Mouse (Mus musculus): Measurements from ENCODE around the gene Smyd4.

Gene Smyd4

GRCm38 (mm10) chr11:75420810-75421374, 72.7 kb downstream of the Smyd4 start:
- no peak for DNase-seq

GRCm38 (mm10) chr11:75421375-75422012, 73.3 kb downstream of the Smyd4 start:
- no peak for DNase-seq

GRCm38 (mm10) chr11:75422013-75422792, 74.0 kb downstream of the Smyd4 start, which contains the start of gene Serpinf1:
TSS of gene Serpinf1 (minus strand) at chr11:75422701.
- no peak for DNase-seq

- no peak for DNase-seq
These were observed 74.9 kb downstream of the Smyd4 start for GRCm38 (mm10) chr11:75423091-75423490.

- DNase-seq: no peak
These were observed 75.8 kb downstream of the Smyd4 start for GRCm38 (mm10) chr11:75424033-75424432.

- no peak for DNase-seq
These were observed 76.2 kb downstream of the Smyd4 start for GRCm38 (mm10) chr11:75424459-75424858.

GRCm38 (mm10) chr11:75429019-75429705, 80.9 kb downstream of the Smyd4 start:
- peak; percentile 53 to 67 for DNase-seq

- DNase-seq: no peak
These were observed 83.1 kb downstream of the Smyd4 start for GRCm38 (mm10) chr11:75431307-75431706.

- DNase-seq: no peak
These were observed 85.9 kb downstream of the Smyd4 start for GRCm38 (mm10) chr11:75434138-75434537.

GRCm38 (mm10) chr11:75438194-75438593, 90.0 kb downstream of the Smyd4 start:
- peak in 1 of 2 experiments; percentile 6 for DNase-seq

- DNase-seq: no peak
These were observed 90.6 kb downstream of the Smyd4 start for GRCm38 (mm10) chr11:75438804-75439203.

- DNase-seq: peak in 1 of 2 experiments; percentile 2
These were observed 91.1 kb downstream of the Smyd4 start, which contains the start of gene Serpinf2 for GRCm38 (mm10) chr11:75439363-75439762. TSS of gene Serpinf2 (minus strand) at chr11:75439591.

GRCm38 (mm10) chr11:75439951-75440350, 91.7 kb downstream of the Smyd4 start:
- DNase-seq: no peak

- DNase-seq: no peak
These were observed 92.8 kb downstream of the Smyd4 start for GRCm38 (mm10) chr11:75441034-75441433.

- no peak for DNase-seq
These were observed 93.4 kb downstream of the Smyd4 start for GRCm38 (mm10) chr11:75441601-75442000.

GRCm38 (mm10) chr11:75443711-75444110, 95.5 kb downstream of the Smyd4 start:
- DNase-seq: peak in 1 of 2 experiments; percentile 3

- no peak for DNase-seq
These were observed 100.3 kb downstream of the Smyd4 start for GRCm38 (mm10) chr11:75448575-75448974.

- DNase-seq: no peak
These were observed 101.5 kb downstream of the Smyd4 start for GRCm38 (mm10) chr11:75449695-75450094.

- no peak for DNase-seq
These were observed 102.2 kb downstream of the Smyd4 start for GRCm38 (mm10) chr11:75450304-75450908.

GRCm38 (mm10) chr11:75450936-75451335, 102.7 kb downstream of the Smyd4 start:
- no peak for DNase-seq

- DNase-seq: no peak
These were observed 103.8 kb downstream of the Smyd4 start for GRCm38 (mm10) chr11:75452081-75452480.

- no peak for DNase-seq
These were observed 104.8 kb downstream of the Smyd4 start for GRCm38 (mm10) chr11:75452812-75453557.

Data from thymus, postnatal 36 days (tissue).